In genomic region chr7:30216723-30217151, GRCm38 (mm10) we compare ENCODE assay signal across 8 mouse cellular contexts. TPM values are rescaled to one million over a fixed set of nuclear protein-coding genes. Genes with fewer than 3 reads are reported as not detected.
DNase-seq lines count a peak whose midpoint lies in the region; ATAC-seq and TF ChIP-seq lines count a peak whose summit lies in the region.

No protein-coding gene starts in this region.

- TF ChIP-seq CTCF in MEL (IDR thresholded peaks at IDR 0.05 in 2 of 3, conservative IDR thresholded peaks at IDR 0.05 in 1 of 3; ENCODE audit: control insufficient read depth in 1 of 3, insufficient read depth in 1 of 3, low read depth in 2 of 3, low read length in 3 of 3, poor library complexity in 1 of 3, severe bottlenecking in 1 of 3) = peak; percentile 43 to 64 (median 58); a peak in 5 of 6 replicates
- peak; percentile 98 for TF ChIP-seq CTCF in embryonic fibroblast, embryonic 13.5 days (IDR thresholded peaks at IDR 0.05; ENCODE audit: borderline replicate concordance, insufficient read depth, low read length)
- peak; percentile 98 for TF ChIP-seq CTCF in heart, postnatal 0 days (IDR thresholded peaks at IDR 0.05; ENCODE audit: low read depth)
- TF ChIP-seq CTCF in olfactory bulb, adult 2 months (IDR thresholded peaks at IDR 0.05; ENCODE audit: insufficient read depth, low read depth, low read length) = peak; percentile 76; the same call in 1 of the 2 replicates

- peak; percentile 71 for ATAC-seq in heart, postnatal 0 days (ENCODE audit: insufficient read depth, low read depth)
- peak; percentile 60 for ATAC-seq in lung, embryonic 15.5 days (ENCODE audit: borderline replicate concordance, extremely low read depth, low FRiP score, low TSS enrichment)

- no peaks in the 10 kb centered on the region for H3K27me3 ChIP-seq in MEL (ENCODE audit: control insufficient read depth in 1 of 2, insufficient read depth in 2 of 2, low read length in 2 of 2)
- no peaks in the 10 kb centered on the region for H3K27me3 ChIP-seq in heart, postnatal 0 days (ENCODE audit: control insufficient read depth, insufficient read depth, low read length)
- H3K27me3 ChIP-seq in lung, embryonic 15.5 days = no peaks in the 10 kb centered on the region

- H3K4me3 ChIP-seq in MEL (ENCODE audit: control insufficient read depth in 1 of 2, insufficient read depth in 1 of 2, low read depth in 2 of 2, low read length in 2 of 2) = peak overlapping the region in 1 of 2 experiments; percentile 54; a peak in 2 of 4 replicates
- H3K4me3 ChIP-seq in embryonic fibroblast, embryonic 13.5 days (ENCODE audit: insufficient read depth, low read length) = no peak overlapping the region
- H3K4me3 ChIP-seq in heart, postnatal 0 days (ENCODE audit: low read depth, low read length) = no peak overlapping the region
- H3K4me3 ChIP-seq in lung, embryonic 15.5 days = peak overlapping the region; percentile 16; the same call in 1 of the 2 replicates
- no peak overlapping the region for H3K4me3 ChIP-seq in olfactory bulb, adult 2 months (ENCODE audit: insufficient read depth, low read depth, low read length)

- H3K27ac ChIP-seq in MEL (ENCODE audit: control insufficient read depth, low read depth, low read length) = no peak overlapping the region
- no peak overlapping the region for H3K27ac ChIP-seq in embryonic fibroblast, embryonic 13.5 days (ENCODE audit: insufficient read depth, low read length)
- H3K27ac ChIP-seq in heart, postnatal 0 days (ENCODE audit: low read depth) = no peak overlapping the region
- H3K27ac ChIP-seq in lung, embryonic 15.5 days = no peak overlapping the region
- no peak overlapping the region for H3K27ac ChIP-seq in olfactory bulb, adult 2 months (ENCODE audit: insufficient read depth, low read depth, low read length)

- H3K36me3 ChIP-seq in MEL (ENCODE audit: control insufficient read depth in 1 of 2, insufficient read depth in 2 of 2, low read length in 2 of 2) = no peaks in the 10 kb centered on the region
- H3K36me3 ChIP-seq in heart, postnatal 0 days (replicated peaks; ENCODE audit: control insufficient read depth, insufficient read depth, low read length) = no peaks in the 10 kb centered on the region
- H3K36me3 ChIP-seq in lung, embryonic 15.5 days = no peaks in the 10 kb centered on the region

- H3K4me2 ChIP-seq in heart, postnatal 0 days (ENCODE audit: low read depth, low read length) = peak overlapping the region; percentile 39; the same call in 1 of the 2 replicates
- H3K4me2 ChIP-seq in lung, embryonic 15.5 days = peak overlapping the region; percentile 49

- peak overlapping the region; percentile 59 for H3K9ac ChIP-seq in MEL (ENCODE audit: control insufficient read depth, low read depth, low read length, poor library complexity, severe bottlenecking)
- H3K9ac ChIP-seq in heart, postnatal 0 days (replicated peaks; ENCODE audit: low read depth, low read length) = no peak overlapping the region
- no peak overlapping the region; the same call in 1 of the 2 replicates for H3K9ac ChIP-seq in lung, embryonic 15.5 days

- TF ChIP-seq RAD21 in MEL (IDR thresholded peaks at IDR 0.05; ENCODE audit: low read depth, low read length) = peak; percentile 38

- no peaks in the 10 kb centered on the region for H3K79me2 ChIP-seq in MEL (ENCODE audit: control insufficient read depth, insufficient read depth, low read length, poor library complexity)

- TF ChIP-seq EP300 in MEL (IDR thresholded peaks at IDR 0.05; ENCODE audit: low read depth in 1 of 2, low read length in 2 of 2) = no peak
- TF ChIP-seq EP300 in heart, postnatal 0 days (IDR thresholded peaks at IDR 0.05; ENCODE audit: low read depth) = no peak

- DNase-seq in MEL (ENCODE audit: low read depth, low spot score) = peak; percentile 82
- DNase-seq in brain, embryonic 18.5 days (ENCODE audit: low read depth, low spot score) = peak; percentile 82
- peak; percentile 82 for DNase-seq in heart, postnatal 0 days (ENCODE audit: low spot score)
- peak; percentile 84 to 93 for DNase-seq in kidney, postnatal 36 days
- peak; percentile 76 for DNase-seq in thymus, postnatal 14 days

- under 1% methylated on average over 16 of the region's 16 CpGs for WGBS in heart, postnatal 0 days
- WGBS in lung, embryonic 15.5 days = under 1% methylated on average over 16 of the region's 16 CpGs
- WGBS in olfactory bulb, adult 2 months = 2% methylated on average over 15 of the region's 16 CpGs

- no peaks in the 10 kb centered on the region; a peak in 1 of 4 replicates for H3K4me1 ChIP-seq in MEL (ENCODE audit: control insufficient read depth in 1 of 2, insufficient read depth in 2 of 2, low read length in 2 of 2)
- no peaks in the 10 kb centered on the region for H3K4me1 ChIP-seq in embryonic fibroblast, embryonic 13.5 days (ENCODE audit: control insufficient read depth, insufficient read depth, low read length)
- 0 out of 2 replicates have a peak, but pooled peaks cover 9% of the 10 kb centered on the region for H3K4me1 ChIP-seq in heart, postnatal 0 days (ENCODE audit: control insufficient read depth, insufficient read depth)
- peaks cover 6% of the 10 kb centered on the region; the same call in 1 of the 2 replicates for H3K4me1 ChIP-seq in lung, embryonic 15.5 days
- H3K4me1 ChIP-seq in olfactory bulb, adult 2 months (ENCODE audit: control insufficient read depth, insufficient read depth, low read length) = peaks cover 7% of the 10 kb centered on the region

- no peak for TF ChIP-seq POLR2A in MEL (IDR thresholded peaks at IDR 0.05; ENCODE audit: control insufficient read depth in 1 of 2, insufficient read depth in 1 of 2, low read depth in 1 of 2, low read length in 2 of 2, poor library complexity in 1 of 2)
- 0 out of 2 replicates have a peak, but pooled peaks have one; percentile 34 for TF ChIP-seq POLR2A in embryonic fibroblast, embryonic 13.5 days (IDR thresholded peaks at IDR 0.05; ENCODE audit: low read depth, low read length)
- no peak for TF ChIP-seq POLR2A in olfactory bulb, adult 2 months (IDR thresholded peaks at IDR 0.05; ENCODE audit: insufficient read depth, low read depth, low read length)

- no peaks in the 10 kb centered on the region for H3K9me3 ChIP-seq in MEL (replicated peaks; ENCODE audit: insufficient read depth, low read length)
- H3K9me3 ChIP-seq in heart, postnatal 0 days (replicated peaks; ENCODE audit: control insufficient read depth, low read length) = no peaks in the 10 kb centered on the region
- no peaks in the 10 kb centered on the region for H3K9me3 ChIP-seq in lung, embryonic 15.5 days

RNA-seq across cellular contexts. Expression of gene Polr2i, which starts 15.0 kb away (rescaled TPM):
- 109 and 128 TPM in 2 replicates for total RNA-seq in MEL (2012; rRNA removed)
- polyA plus RNA-seq in MEL (2012; ENCODE audit: insufficient read depth in 1 of 2, insufficient read length in 2 of 2, low read depth in 1 of 2, low replicate concordance in 2 of 2, missing spikeins in 1 of 2) = 100 to 1,000 TPM in 1 of 2 experiments, not detected in 1; 118 TPM
- 52.0 and 53.4 TPM in 2 replicates for polyA plus RNA-seq in embryonic fibroblast, embryonic 13.5 days (2011; ENCODE audit: insufficient read length, low read depth, missing spikeins)
- 105 and 799 TPM in 2 replicates for total RNA-seq in heart, postnatal 0 days (2014; rRNA removed; ENCODE audit: low replicate concordance)
- 109 and 112 TPM in 2 replicates for polyA plus RNA-seq in heart, postnatal 0 days (2015; fragmentation: Nextera tagmentation; extraction: Ambion mirVana)
- 148 and 156 TPM in 2 replicates for polyA plus RNA-seq in lung, embryonic 15.5 days (2015; fragmentation: Nextera tagmentation; extraction: Ambion mirVana)
- polyA plus RNA-seq in olfactory bulb, adult 2 months (2012; ENCODE audit: insufficient read depth, insufficient read length, low replicate concordance, missing spikeins) = not detected in 2 replicates

RNA-seq across cellular contexts. Expression of gene Tbcb, which starts 15.3 kb away (rescaled TPM):
- total RNA-seq in MEL (2012; rRNA removed) = 54.8 and 55.0 TPM in 2 replicates
- polyA plus RNA-seq in MEL (2012; ENCODE audit: insufficient read depth in 1 of 2, insufficient read length in 2 of 2, low read depth in 1 of 2, low replicate concordance in 2 of 2, missing spikeins in 1 of 2) = 10 to 100 TPM in 1 of 2 experiments, not detected in 1; 72.6 TPM
- 83.5 and 90.8 TPM in 2 replicates for polyA plus RNA-seq in embryonic fibroblast, embryonic 13.5 days (2011; ENCODE audit: insufficient read length, low read depth, missing spikeins)
- 40.0 and 80.7 TPM in 2 replicates for total RNA-seq in heart, postnatal 0 days (2014; rRNA removed; ENCODE audit: low replicate concordance)
- polyA plus RNA-seq in heart, postnatal 0 days (2015; fragmentation: Nextera tagmentation; extraction: Ambion mirVana) = 131 and 137 TPM in 2 replicates
- 168 and 180 TPM in 2 replicates for polyA plus RNA-seq in lung, embryonic 15.5 days (2015; fragmentation: Nextera tagmentation; extraction: Ambion mirVana)
- not detected in 2 replicates for polyA plus RNA-seq in olfactory bulb, adult 2 months (2012; ENCODE audit: insufficient read depth, insufficient read length, low replicate concordance, missing spikeins)

RNA-seq across cellular contexts. Expression of gene Capns1, which starts 18.1 kb away (rescaled TPM):
- total RNA-seq in MEL (2012; rRNA removed) = 31.7 and 38.3 TPM in 2 replicates
- 100 to 1,000 TPM in 1 of 2 experiments, not detected in 1; 354 TPM for polyA plus RNA-seq in MEL (2012; ENCODE audit: insufficient read depth in 1 of 2, insufficient read length in 2 of 2, low read depth in 1 of 2, low replicate concordance in 2 of 2, missing spikeins in 1 of 2)
- 465 and 512 TPM in 2 replicates for polyA plus RNA-seq in embryonic fibroblast, embryonic 13.5 days (2011; ENCODE audit: insufficient read length, low read depth, missing spikeins)
- 356 and 427 TPM in 2 replicates for total RNA-seq in heart, postnatal 0 days (2014; rRNA removed; ENCODE audit: low replicate concordance)
- 84.4 and 88.5 TPM in 2 replicates for polyA plus RNA-seq in heart, postnatal 0 days (2015; fragmentation: Nextera tagmentation; extraction: Ambion mirVana)
- polyA plus RNA-seq in lung, embryonic 15.5 days (2015; fragmentation: Nextera tagmentation; extraction: Ambion mirVana) = 97.0 and 104 TPM in 2 replicates
- 469 TPM in 1 of 2 replicates, not detected in the other for polyA plus RNA-seq in olfactory bulb, adult 2 months (2012; ENCODE audit: insufficient read depth, insufficient read length, low replicate concordance, missing spikeins)

RNA-seq across cellular contexts. Expression of gene Ovol3, which starts 18.8 kb away (rescaled TPM):
- not detected in 2 replicates for total RNA-seq in MEL (2012; rRNA removed)
- polyA plus RNA-seq in MEL (2012; ENCODE audit: insufficient read depth in 1 of 2, insufficient read length in 2 of 2, low read depth in 1 of 2, low replicate concordance in 2 of 2, missing spikeins in 1 of 2) = under 1 TPM in 1 of 2 experiments, not detected in 1; 0.17 TPM
- not detected in 2 replicates for polyA plus RNA-seq in embryonic fibroblast, embryonic 13.5 days (2011; ENCODE audit: insufficient read length, low read depth, missing spikeins)
- total RNA-seq in heart, postnatal 0 days (2014; rRNA removed; ENCODE audit: low replicate concordance) = not detected in 2 replicates
- polyA plus RNA-seq in heart, postnatal 0 days (2015; fragmentation: Nextera tagmentation; extraction: Ambion mirVana) = not detected in 2 replicates
- not detected in 2 replicates for polyA plus RNA-seq in lung, embryonic 15.5 days (2015; fragmentation: Nextera tagmentation; extraction: Ambion mirVana)
- polyA plus RNA-seq in olfactory bulb, adult 2 months (2012; ENCODE audit: insufficient read depth, insufficient read length, low replicate concordance, missing spikeins) = not detected in 2 replicates

RNA-seq across cellular contexts. Expression of gene Cox7a1, which starts 32.8 kb away (rescaled TPM):
- 8.9 and 9.9 TPM in 2 replicates for total RNA-seq in MEL (2012; rRNA removed)
- polyA plus RNA-seq in MEL (2012; ENCODE audit: insufficient read depth in 1 of 2, insufficient read length in 2 of 2, low read depth in 1 of 2, low replicate concordance in 2 of 2, missing spikeins in 1 of 2) = 10 to 100 TPM in 1 of 2 experiments, not detected in 1; 11.1 TPM
- not detected in 2 replicates for polyA plus RNA-seq in embryonic fibroblast, embryonic 13.5 days (2011; ENCODE audit: insufficient read length, low read depth, missing spikeins)
- total RNA-seq in heart, postnatal 0 days (2014; rRNA removed; ENCODE audit: low replicate concordance) = 516 and 816 TPM in 2 replicates
- 1,339 and 1,426 TPM in 2 replicates for polyA plus RNA-seq in heart, postnatal 0 days (2015; fragmentation: Nextera tagmentation; extraction: Ambion mirVana)
- 17.7 and 18.9 TPM in 2 replicates for polyA plus RNA-seq in lung, embryonic 15.5 days (2015; fragmentation: Nextera tagmentation; extraction: Ambion mirVana)
- not detected in 2 replicates for polyA plus RNA-seq in olfactory bulb, adult 2 months (2012; ENCODE audit: insufficient read depth, insufficient read length, low replicate concordance, missing spikeins)
